Mouse (Mus musculus): ENCODE measurements around the gene Ankrd55. TPM values are rescaled to one million over a fixed set of nuclear protein-coding genes. Genes with fewer than 3 reads are reported as not detected.

The Ankrd55 gene
- polyA plus RNA-seq, 1 experiment from 2014 or later = 11.0 TPM

GRCm38 (mm10) chr13:112412824-112413223 is 124.6 kb downstream of the Ankrd55 start:
- ATAC-seq = no peak
- H3K4me3 ChIP-seq (ENCODE audit: low read depth, low read length) = no peak overlapping the region
- H3K4me1 ChIP-seq (ENCODE audit: control insufficient read depth, insufficient read depth, low read length) = no peaks in the 10 kb centered on the region
- no peak overlapping the region for H3K4me2 ChIP-seq (ENCODE audit: low read length)
- H3K27ac ChIP-seq (ENCODE audit: low read length) = no peak overlapping the region
- H3K9me3 ChIP-seq (replicated peaks; ENCODE audit: control insufficient read depth, low read length, poor library complexity, severe bottlenecking) = no peaks in the 10 kb centered on the region
- no peak overlapping the region for H3K9ac ChIP-seq (ENCODE audit: low read depth, low read length)
- no peaks in the 10 kb centered on the region for H3K36me3 ChIP-seq (ENCODE audit: control insufficient read depth, insufficient read depth, low read length)
- 75% methylated on average over 5 of the region's 5 CpGs for WGBS
- no peaks in the 10 kb centered on the region for H3K27me3 ChIP-seq (ENCODE audit: control insufficient read depth, insufficient read depth, low read depth, low read length)

- Histone ChIP-seq H3K9me3 (replicated peaks; ENCODE audit: control insufficient read depth, low read length, poor library complexity, severe bottlenecking) (no peaks in the 10 kb centered on the region), H3K27me3 (ENCODE audit: control insufficient read depth, insufficient read depth, low read depth, low read length) (no peaks in the 10 kb centered on the region), H3K27ac (ENCODE audit: low read length) (no peak overlapping the region), H3K9ac (ENCODE audit: low read depth, low read length) (no peak overlapping the region), H3K4me3 (ENCODE audit: low read depth, low read length) (no peak overlapping the region), H3K4me2 (ENCODE audit: low read length) (no peak overlapping the region), H3K4me1 (ENCODE audit: control insufficient read depth, insufficient read depth, low read length) (no peaks in the 10 kb centered on the region), H3K36me3 (ENCODE audit: control insufficient read depth, insufficient read depth, low read length) (no peaks in the 10 kb centered on the region)
- WGBS = 76% methylated on average over 8 of the region's 8 CpGs
- no peak for ATAC-seq
Observed at GRCm38 (mm10) chr13:112413611-112414010, 125.4 kb downstream of the Ankrd55 start.

- no peak overlapping the region for H3K4me3 ChIP-seq (ENCODE audit: low read depth, low read length)
- H3K9me3 ChIP-seq (replicated peaks; ENCODE audit: control insufficient read depth, low read length, poor library complexity, severe bottlenecking) = no peaks in the 10 kb centered on the region
- no peak for ATAC-seq
- no peaks in the 10 kb centered on the region for H3K4me1 ChIP-seq (ENCODE audit: control insufficient read depth, insufficient read depth, low read length)
- 79% methylated on average over 6 of the region's 6 CpGs for WGBS
- no peaks in the 10 kb centered on the region for H3K36me3 ChIP-seq (ENCODE audit: control insufficient read depth, insufficient read depth, low read length)
- no peak overlapping the region for H3K27ac ChIP-seq (ENCODE audit: low read length)
- H3K4me2 ChIP-seq (ENCODE audit: low read length) = no peak overlapping the region
- no peaks in the 10 kb centered on the region for H3K27me3 ChIP-seq (ENCODE audit: control insufficient read depth, insufficient read depth, low read depth, low read length)
- no peak overlapping the region for H3K9ac ChIP-seq (ENCODE audit: low read depth, low read length)
Observed at GRCm38 (mm10) chr13:112415896-112416295, 127.6 kb downstream of the Ankrd55 start.

- Histone ChIP-seq H3K9ac (ENCODE audit: low read depth, low read length) (no peak overlapping the region), H3K27ac (ENCODE audit: low read length) (no peak overlapping the region), H3K27me3 (ENCODE audit: control insufficient read depth, insufficient read depth, low read depth, low read length) (no peaks in the 10 kb centered on the region), H3K4me2 (ENCODE audit: low read length) (no peak overlapping the region), H3K4me1 (ENCODE audit: control insufficient read depth, insufficient read depth, low read length) (no peaks in the 10 kb centered on the region), H3K36me3 (ENCODE audit: control insufficient read depth, insufficient read depth, low read length) (no peaks in the 10 kb centered on the region), H3K4me3 (ENCODE audit: low read depth, low read length) (no peak overlapping the region), H3K9me3 (replicated peaks; ENCODE audit: control insufficient read depth, low read length, poor library complexity, severe bottlenecking) (no peaks in the 10 kb centered on the region)
- WGBS = 23% methylated on average over 8 of the region's 8 CpGs
- no peak for ATAC-seq
Observed at GRCm38 (mm10) chr13:112416410-112417162, 128.3 kb downstream of the Ankrd55 start.

- Histone ChIP-seq H3K27me3 (ENCODE audit: control insufficient read depth, insufficient read depth, low read depth, low read length) (no peaks in the 10 kb centered on the region), H3K36me3 (ENCODE audit: control insufficient read depth, insufficient read depth, low read length) (no peaks in the 10 kb centered on the region), H3K4me2 (ENCODE audit: low read length) (no peak overlapping the region), H3K27ac (ENCODE audit: low read length) (no peak overlapping the region), H3K9me3 (replicated peaks; ENCODE audit: control insufficient read depth, low read length, poor library complexity, severe bottlenecking) (no peaks in the 10 kb centered on the region), H3K4me1 (ENCODE audit: control insufficient read depth, insufficient read depth, low read length) (no peaks in the 10 kb centered on the region), H3K4me3 (ENCODE audit: low read depth, low read length) (no peak overlapping the region), H3K9ac (ENCODE audit: low read depth, low read length) (no peak overlapping the region)
- 45% methylated on average over 4 of the region's 4 CpGs for WGBS
- ATAC-seq = no peak
Observed at GRCm38 (mm10) chr13:112417163-112417523, 128.9 kb downstream of the Ankrd55 start.

GRCm38 (mm10) chr13:112417861-112418423 is 129.7 kb downstream of the Ankrd55 start:
- Histone ChIP-seq H3K27me3 (ENCODE audit: control insufficient read depth, insufficient read depth, low read depth, low read length) (no peaks in the 10 kb centered on the region), H3K9ac (ENCODE audit: low read depth, low read length) (no peak overlapping the region), H3K9me3 (replicated peaks; ENCODE audit: control insufficient read depth, low read length, poor library complexity, severe bottlenecking) (no peaks in the 10 kb centered on the region), H3K4me3 (ENCODE audit: low read depth, low read length) (no peak overlapping the region), H3K4me1 (ENCODE audit: control insufficient read depth, insufficient read depth, low read length) (no peaks in the 10 kb centered on the region), H3K4me2 (ENCODE audit: low read length) (no peak overlapping the region), H3K36me3 (ENCODE audit: control insufficient read depth, insufficient read depth, low read length) (no peaks in the 10 kb centered on the region), H3K27ac (ENCODE audit: low read length) (no peak overlapping the region)
- no peak for ATAC-seq
- WGBS = 76% methylated on average over 2 of the region's 2 CpGs

- H3K9ac ChIP-seq (ENCODE audit: low read depth, low read length) = no peak overlapping the region
- no peak overlapping the region for H3K27ac ChIP-seq (ENCODE audit: low read length)
- no peak overlapping the region for H3K4me3 ChIP-seq (ENCODE audit: low read depth, low read length)
- no peak for ATAC-seq
- WGBS = 97% methylated on average over 4 of the region's 4 CpGs
- no peaks in the 10 kb centered on the region for H3K4me1 ChIP-seq (ENCODE audit: control insufficient read depth, insufficient read depth, low read length)
- no peak overlapping the region for H3K4me2 ChIP-seq (ENCODE audit: low read length)
- H3K27me3 ChIP-seq (ENCODE audit: control insufficient read depth, insufficient read depth, low read depth, low read length) = no peaks in the 10 kb centered on the region
- no peaks in the 10 kb centered on the region for H3K36me3 ChIP-seq (ENCODE audit: control insufficient read depth, insufficient read depth, low read length)
- no peaks in the 10 kb centered on the region for H3K9me3 ChIP-seq (replicated peaks; ENCODE audit: control insufficient read depth, low read length, poor library complexity, severe bottlenecking)
Observed at GRCm38 (mm10) chr13:112418595-112418994, 130.3 kb downstream of the Ankrd55 start.

- WGBS = 92% methylated on average over 2 of the region's 2 CpGs
- no peak overlapping the region for H3K4me3 ChIP-seq (ENCODE audit: low read depth, low read length)
- H3K27ac ChIP-seq (ENCODE audit: low read length) = no peak overlapping the region
- H3K4me1 ChIP-seq (ENCODE audit: control insufficient read depth, insufficient read depth, low read length) = no peaks in the 10 kb centered on the region
- no peak overlapping the region for H3K9ac ChIP-seq (ENCODE audit: low read depth, low read length)
- H3K36me3 ChIP-seq (ENCODE audit: control insufficient read depth, insufficient read depth, low read length) = no peaks in the 10 kb centered on the region
- no peak for ATAC-seq
- no peak overlapping the region for H3K4me2 ChIP-seq (ENCODE audit: low read length)
- H3K9me3 ChIP-seq (replicated peaks; ENCODE audit: control insufficient read depth, low read length, poor library complexity, severe bottlenecking) = no peaks in the 10 kb centered on the region
- H3K27me3 ChIP-seq (ENCODE audit: control insufficient read depth, insufficient read depth, low read depth, low read length) = no peaks in the 10 kb centered on the region
Observed at GRCm38 (mm10) chr13:112424212-112424611, 136.0 kb downstream of the Ankrd55 start.

- Histone ChIP-seq H3K27ac (ENCODE audit: low read length) (no peak overlapping the region), H3K9ac (ENCODE audit: low read depth, low read length) (no peak overlapping the region), H3K27me3 (ENCODE audit: control insufficient read depth, insufficient read depth, low read depth, low read length) (no peaks in the 10 kb centered on the region), H3K9me3 (replicated peaks; ENCODE audit: control insufficient read depth, low read length, poor library complexity, severe bottlenecking) (no peaks in the 10 kb centered on the region), H3K4me1 (ENCODE audit: control insufficient read depth, insufficient read depth, low read length) (no peaks in the 10 kb centered on the region), H3K36me3 (ENCODE audit: control insufficient read depth, insufficient read depth, low read length) (no peaks in the 10 kb centered on the region), H3K4me3 (ENCODE audit: low read depth, low read length) (no peak overlapping the region), H3K4me2 (ENCODE audit: low read length) (no peak overlapping the region)
- WGBS = 88% methylated on average over 7 of the region's 7 CpGs
- no peak for ATAC-seq
Observed at GRCm38 (mm10) chr13:112424635-112425034, 136.4 kb downstream of the Ankrd55 start.
